Mouse (Mus musculus): ENCODE results near the gene Ccna2. TPM values are rescaled to one million over a fixed set of nuclear protein-coding genes. Genes with fewer than 3 reads are reported as not detected.

The Ccna2 gene
- polyA plus RNA-seq, 1 experiment, result not detected

DNA sequence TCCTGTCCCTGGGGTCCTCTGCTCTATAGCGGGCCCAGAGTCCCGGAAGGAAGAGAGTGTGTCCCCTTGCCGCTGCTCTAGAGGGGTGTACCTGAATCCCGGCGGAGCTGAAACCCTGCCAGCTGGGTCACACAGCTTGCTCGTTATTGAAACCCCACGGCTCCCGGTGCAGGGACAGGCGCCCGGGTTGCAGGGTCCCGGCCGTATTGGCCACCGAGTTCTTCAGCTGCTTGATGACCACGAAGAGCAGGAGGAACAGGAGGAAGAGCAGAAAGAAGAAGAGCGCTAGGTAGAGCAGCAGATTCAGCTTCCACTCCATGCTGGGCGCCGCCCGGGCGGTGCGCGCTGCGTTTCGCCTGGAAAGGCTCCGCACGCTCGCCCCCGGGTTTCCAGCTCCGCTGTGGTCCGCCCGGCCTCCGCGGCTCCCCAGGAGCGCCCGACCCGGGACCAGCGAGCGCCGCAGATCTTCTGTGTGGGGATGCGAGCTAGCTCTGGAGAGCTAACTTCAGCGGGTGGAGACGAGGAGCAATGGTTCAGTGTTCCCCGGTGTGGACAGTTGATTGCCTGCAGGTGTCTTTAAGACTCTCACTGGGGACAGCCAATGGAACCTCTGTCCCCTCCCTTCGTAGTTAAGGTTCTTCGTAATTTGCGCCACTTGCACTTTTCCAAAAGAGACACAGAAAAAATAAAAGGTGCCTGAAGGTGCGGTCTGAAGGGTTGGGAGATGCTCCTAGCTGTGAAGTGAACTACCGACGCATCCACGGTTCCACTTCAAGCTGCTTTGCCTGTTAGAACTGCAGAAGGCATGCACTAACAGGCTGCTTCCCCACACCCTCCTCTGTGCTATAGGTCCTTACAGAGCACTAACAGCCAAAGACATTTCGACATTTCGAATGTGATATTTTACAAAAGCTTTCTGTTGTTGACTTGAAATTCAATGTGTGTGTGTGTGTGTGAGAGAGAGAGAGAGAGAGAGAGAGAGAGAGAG, 50.6 kb downstream of the Ccna2 start, which contains the start of gene Gm11549:
Gene Gm11549 (minus strand): TSS at position 741 of the 988 bp plus-strand sequence.
- Histone ChIP-seq H3K4me1 (ENCODE audit: control insufficient read depth, insufficient read depth, insufficient read length, low read length) (peaks cover 2% of the 10 kb centered on the region), H3K27ac (replicated peaks; ENCODE audit: low read depth, low read length) (no peak within 1 kb of the TSS), H3K4me3 (ENCODE audit: insufficient read depth, low read depth, low read length) (peak within 1 kb of the TSS; percentile 56)

DNA sequence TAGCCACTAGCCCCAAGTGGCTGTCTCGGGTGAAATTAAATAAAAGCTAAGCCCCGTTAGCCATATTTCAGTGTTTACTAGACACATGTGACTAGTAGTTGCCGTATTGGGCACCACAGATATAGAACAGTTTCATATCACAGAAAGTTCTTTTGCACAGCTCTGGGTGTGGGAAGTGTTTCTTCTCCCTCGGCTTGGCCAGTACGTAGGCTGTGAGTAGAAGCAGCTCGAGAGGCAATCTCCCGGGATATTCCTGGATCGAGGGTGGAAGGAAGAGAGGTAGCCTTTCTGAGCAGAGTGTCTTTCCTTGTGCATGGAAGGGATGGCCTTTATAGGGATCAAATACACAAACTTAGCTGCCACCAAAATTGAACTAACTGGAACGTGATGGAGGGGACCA, 55.8 kb downstream of the Ccna2 start:
- no peak overlapping the region for H3K27ac ChIP-seq (replicated peaks; ENCODE audit: low read depth, low read length)
- no peaks in the 10 kb centered on the region; the same call in 1 of the 2 replicates for H3K4me1 ChIP-seq (ENCODE audit: control insufficient read depth, insufficient read depth, insufficient read length, low read length)
- no peak overlapping the region for H3K4me3 ChIP-seq (ENCODE audit: insufficient read depth, low read depth, low read length)

Other genes starting within 250 kb of the Ccna2 start
- gene Anxa5, start 96.3 kb downstream of the Ccna2 start, polyA plus RNA-seq (2012; ENCODE audit: insufficient read depth, insufficient read length, missing spikeins), result 448 and 597 TPM in 2 replicates
- gene 1810062G17Rik, start 96.2 kb downstream of the Ccna2 start, polyA plus RNA-seq (2012; ENCODE audit: insufficient read depth, insufficient read length, missing spikeins), result 2.1 and 3.8 TPM in 2 replicates
- gene Gm11549, start 50.3 kb downstream of the Ccna2 start, polyA plus RNA-seq (2012; ENCODE audit: insufficient read depth, insufficient read length, missing spikeins), result not detected in 2 replicates
- gene Exosc9, start 19.5 kb downstream of the Ccna2 start, polyA plus RNA-seq (2012; ENCODE audit: insufficient read depth, insufficient read length, missing spikeins), result 27.0 and 31.0 TPM in 2 replicates
- 2.6 and 3.8 TPM in 2 replicates for gene Bbs7, start 41.3 kb upstream of the Ccna2 start, polyA plus RNA-seq (2012; ENCODE audit: insufficient read depth, insufficient read length, missing spikeins)
- 0.87 and 2.6 TPM in 2 replicates for gene Trpc3, start 118.0 kb upstream of the Ccna2 start, polyA plus RNA-seq (2012; ENCODE audit: insufficient read depth, insufficient read length, missing spikeins)

All from brown adipose tissue, adult 24 weeks (tissue).